Mouse (Mus musculus): ENCODE data around the gene Napsa. TPM values are rescaled to one million over a fixed set of nuclear protein-coding genes. Genes with fewer than 3 reads are reported as not detected.

The Napsa gene
- polyA plus RNA-seq, 1 experiment from 2014 or later = 832 TPM

DNA sequence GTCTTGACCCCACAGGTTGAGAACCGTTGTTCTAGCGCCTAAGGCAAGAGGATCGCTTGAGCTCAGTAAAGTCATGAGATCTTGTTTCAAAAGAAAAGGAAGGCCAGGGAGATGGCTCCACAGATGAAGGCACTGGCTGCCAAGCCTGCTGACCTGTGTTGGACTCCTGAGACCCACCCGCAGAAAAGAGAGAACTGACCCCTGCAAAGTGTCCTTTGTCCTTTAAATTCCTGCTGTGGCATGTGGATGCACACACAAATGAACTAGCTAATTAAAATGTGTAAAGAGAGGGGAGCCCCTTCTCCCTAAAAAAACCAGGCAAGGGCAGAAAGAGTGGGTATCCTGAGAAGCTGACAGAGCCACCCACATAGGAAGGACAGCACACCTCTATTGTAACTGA lies 369 bp upstream of the Napsa start:
- no peak for DNase-seq (ENCODE audit: low spot score)
- Histone ChIP-seq H3K4me1 (ENCODE audit: insufficient read depth, low read depth, low read length) (no peaks in the 10 kb centered on the region), H3K4me2 (replicated peaks; ENCODE audit: low read depth, low read length) (no peak overlapping the region), H3K4me3 (ENCODE audit: low read depth, low read length) (no peak overlapping the region), H3K27ac (ENCODE audit: low read length) (peak overlapping the region; percentile 72), H3K36me3 (ENCODE audit: insufficient read depth, low read length) (no peaks in the 10 kb centered on the region), H3K9ac (replicated peaks; ENCODE audit: low read depth) (no peak overlapping the region), H3K27me3 (replicated peaks; ENCODE audit: insufficient read depth, low read length) (no peaks in the 10 kb centered on the region), H3K9me3 (ENCODE audit: low read length) (no peaks in the 10 kb centered on the region)
- WGBS = 51% methylated on average over 4 of the region's 4 CpGs
- no peak for TF ChIP-seq CTCF (IDR thresholded peaks at IDR 0.05)
- no peak for TF ChIP-seq EP300 (IDR thresholded peaks at IDR 0.05)
- ATAC-seq = no peak

DNA sequence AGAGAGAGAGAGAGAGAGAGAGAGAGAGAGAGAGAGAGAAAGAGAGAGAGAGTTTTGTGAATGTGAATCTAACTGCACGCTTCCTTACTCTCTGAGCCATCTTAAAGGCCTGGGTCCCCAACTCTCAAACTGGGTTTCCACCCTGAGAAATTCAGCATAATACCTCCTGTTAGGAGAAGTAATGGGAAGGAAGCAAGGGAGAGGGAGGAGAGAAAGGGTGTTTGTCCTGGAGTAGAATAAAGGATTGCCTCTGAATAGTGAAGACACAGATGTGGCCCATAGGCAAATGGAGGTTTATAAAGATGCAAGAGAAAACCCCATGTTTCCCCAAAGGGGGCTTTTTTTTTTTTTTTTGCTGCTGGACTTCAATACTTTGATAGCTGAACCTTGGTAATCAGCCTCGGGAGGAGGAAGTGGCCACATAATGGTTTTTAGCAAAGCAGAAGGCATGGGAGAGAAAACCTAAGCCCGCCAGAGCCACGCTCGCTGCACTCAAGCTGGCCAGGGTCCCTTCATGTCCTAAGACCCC lies 840 bp downstream of the Napsa start:
- Histone ChIP-seq H3K4me2 (replicated peaks; ENCODE audit: low read depth, low read length) (peak overlapping the region; percentile 41), H3K27ac (ENCODE audit: low read length) (peak overlapping the region; percentile 72; the same call in 1 of the 2 replicates), H3K36me3 (ENCODE audit: insufficient read depth, low read length) (no peaks in the 10 kb centered on the region), H3K4me3 (ENCODE audit: low read depth, low read length) (peak overlapping the region; percentile 24), H3K9ac (replicated peaks; ENCODE audit: low read depth) (peak overlapping the region; percentile 29; the same call in 1 of the 2 replicates), H3K27me3 (replicated peaks; ENCODE audit: insufficient read depth, low read length) (no peaks in the 10 kb centered on the region), H3K4me1 (ENCODE audit: insufficient read depth, low read depth, low read length) (no peaks in the 10 kb centered on the region), H3K9me3 (ENCODE audit: low read length) (no peaks in the 10 kb centered on the region)
- no peak for TF ChIP-seq CTCF (IDR thresholded peaks at IDR 0.05)
- DNase-seq (ENCODE audit: low spot score) = no peak
- 64% methylated on average over 5 of the region's 5 CpGs for WGBS
- no peak for ATAC-seq

DNA sequence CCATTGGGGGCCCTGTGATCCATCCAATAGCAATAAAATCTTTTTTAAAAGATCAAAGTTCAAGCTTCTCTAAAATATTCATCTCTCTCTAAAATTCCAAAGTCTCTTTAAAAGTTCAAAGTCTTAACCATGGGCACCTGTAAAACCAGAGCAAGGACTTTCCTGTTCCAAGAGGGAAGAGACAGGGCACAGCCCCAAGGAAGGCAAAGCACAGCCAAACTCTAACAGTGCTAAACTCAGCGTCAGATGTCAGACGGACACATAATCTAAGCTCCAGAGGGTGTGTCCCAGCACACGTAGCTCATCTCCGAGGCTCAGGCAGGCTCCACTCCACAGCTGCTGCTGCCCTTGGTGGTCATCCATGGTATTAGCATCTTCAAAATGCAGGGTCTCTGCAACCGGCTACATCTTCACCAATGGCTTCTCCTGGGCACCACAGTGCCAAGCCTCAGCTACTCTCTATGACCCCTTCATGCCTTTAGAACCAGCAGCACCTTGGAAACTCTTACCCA lies 4.2 kb downstream of the Napsa start:
- no peak overlapping the region for H3K9ac ChIP-seq (replicated peaks; ENCODE audit: low read depth)
- no peak for ATAC-seq
- H3K36me3 ChIP-seq (ENCODE audit: insufficient read depth, low read length) = no peaks in the 10 kb centered on the region
- no peaks in the 10 kb centered on the region for H3K4me1 ChIP-seq (ENCODE audit: insufficient read depth, low read depth, low read length)
- WGBS = 32% methylated on average over 5 of the region's 5 CpGs
- H3K4me2 ChIP-seq (replicated peaks; ENCODE audit: low read depth, low read length) = no peak overlapping the region
- no peak for TF ChIP-seq EP300 (IDR thresholded peaks at IDR 0.05)
- TF ChIP-seq CTCF (IDR thresholded peaks at IDR 0.05) = peak; percentile 28
- H3K27ac ChIP-seq (ENCODE audit: low read length) = no peak overlapping the region
- no peaks in the 10 kb centered on the region for H3K27me3 ChIP-seq (replicated peaks; ENCODE audit: insufficient read depth, low read length)
- no peak for DNase-seq (ENCODE audit: low spot score)
- H3K4me3 ChIP-seq (ENCODE audit: low read depth, low read length) = no peak overlapping the region
- H3K9me3 ChIP-seq (ENCODE audit: low read length) = no peaks in the 10 kb centered on the region

DNA sequence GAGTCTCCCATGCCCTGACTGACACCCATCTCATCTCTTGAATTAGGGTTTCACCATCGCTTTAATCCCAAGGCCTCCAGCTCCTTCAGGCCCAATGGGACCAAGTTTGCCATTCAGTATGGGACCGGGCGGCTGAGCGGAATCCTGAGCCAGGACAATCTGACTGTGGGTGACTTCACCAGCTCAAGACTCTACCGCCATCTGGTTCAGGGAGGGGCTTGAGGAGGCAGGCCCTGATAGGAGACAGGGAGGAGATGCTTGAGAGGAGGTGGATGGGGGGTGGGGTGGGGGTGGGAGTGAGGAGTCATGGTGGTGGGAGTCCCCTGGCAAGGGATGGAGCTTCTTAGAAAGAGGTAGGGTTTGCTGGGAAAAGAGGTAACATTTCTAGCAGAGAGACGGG lies 9.5 kb downstream of the Napsa start:
- 76% methylated on average over 6 of the region's 6 CpGs for WGBS
- DNase-seq (ENCODE audit: low spot score) (no peak), ATAC-seq (no peak)
- Histone ChIP-seq H3K27ac (ENCODE audit: low read length) (no peak overlapping the region), H3K27me3 (replicated peaks; ENCODE audit: insufficient read depth, low read length) (no peaks in the 10 kb centered on the region), H3K4me3 (ENCODE audit: low read depth, low read length) (no peak overlapping the region), H3K36me3 (ENCODE audit: insufficient read depth, low read length) (no peaks in the 10 kb centered on the region), H3K4me2 (replicated peaks; ENCODE audit: low read depth, low read length) (no peak overlapping the region), H3K9ac (replicated peaks; ENCODE audit: low read depth) (no peak overlapping the region), H3K4me1 (ENCODE audit: insufficient read depth, low read depth, low read length) (peaks cover 10% of the 10 kb centered on the region; the same call in 1 of the 2 replicates), H3K9me3 (ENCODE audit: low read length) (no peaks in the 10 kb centered on the region)
- no peak for TF ChIP-seq EP300 (IDR thresholded peaks at IDR 0.05)
- TF ChIP-seq CTCF (IDR thresholded peaks at IDR 0.05) = no peak

DNA sequence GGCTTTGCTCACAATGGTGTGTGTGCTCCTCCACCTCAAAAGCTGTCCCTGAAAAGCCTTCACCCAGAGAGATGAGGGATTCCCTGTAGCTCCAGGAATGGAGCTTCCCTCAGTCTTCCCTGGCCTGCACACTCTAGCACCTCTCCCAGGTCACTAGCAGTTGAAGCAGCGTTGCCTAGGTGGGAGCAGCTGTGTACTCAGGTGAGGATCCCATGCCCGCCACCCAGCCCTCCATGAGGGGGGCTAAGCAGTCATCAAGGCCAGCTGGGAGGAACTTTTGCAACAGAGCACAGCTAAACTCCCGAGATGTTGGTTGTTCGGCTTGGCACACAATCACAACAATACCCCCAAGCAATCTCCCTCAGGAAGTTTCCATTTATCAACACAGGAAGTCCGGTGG lies 10.5 kb downstream of the Napsa start:
- H3K27ac ChIP-seq (ENCODE audit: low read length) = peak overlapping the region; percentile 80
- TF ChIP-seq CTCF (IDR thresholded peaks at IDR 0.05) = no peak
- H3K27me3 ChIP-seq (replicated peaks; ENCODE audit: insufficient read depth, low read length) = no peaks in the 10 kb centered on the region
- ATAC-seq (peak; percentile 31), DNase-seq (ENCODE audit: low spot score) (no peak)
- H3K4me3 ChIP-seq (ENCODE audit: low read depth, low read length) = no peak overlapping the region
- no peaks in the 10 kb centered on the region for H3K36me3 ChIP-seq (ENCODE audit: insufficient read depth, low read length)
- peaks cover 11% of the 10 kb centered on the region; the same call in 1 of the 2 replicates for H3K4me1 ChIP-seq (ENCODE audit: insufficient read depth, low read depth, low read length)
- WGBS = 16% methylated on average over 5 of the region's 5 CpGs
- H3K9ac ChIP-seq (replicated peaks; ENCODE audit: low read depth) = no peak overlapping the region
- H3K4me2 ChIP-seq (replicated peaks; ENCODE audit: low read depth, low read length) = no peak overlapping the region
- H3K9me3 ChIP-seq (ENCODE audit: low read length) = no peaks in the 10 kb centered on the region

DNA sequence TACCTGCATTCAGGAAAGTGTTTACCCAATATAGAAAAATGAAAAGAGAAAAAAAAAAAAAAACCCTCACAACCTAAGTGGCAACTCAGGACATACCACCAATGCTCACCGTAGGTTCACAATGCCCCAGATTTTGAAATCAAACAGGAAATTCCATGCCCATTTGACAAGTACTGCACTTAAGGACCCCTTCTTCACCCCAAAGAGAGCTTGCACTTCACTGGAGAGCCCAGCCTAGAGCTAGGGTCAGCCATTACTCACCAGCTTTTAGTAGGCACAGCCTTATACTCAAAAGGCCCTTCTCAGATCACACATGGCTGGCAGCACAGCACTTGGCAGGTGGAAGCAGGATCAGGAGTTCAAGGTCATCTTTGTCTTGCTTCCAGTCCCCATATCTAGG lies 11.0 kb downstream of the Napsa start:
- TF ChIP-seq EP300 (IDR thresholded peaks at IDR 0.05) = peak; percentile 98
- TF ChIP-seq CTCF (IDR thresholded peaks at IDR 0.05) = no peak
- no peak overlapping the region for H3K4me3 ChIP-seq (ENCODE audit: low read depth, low read length)
- DNase-seq (ENCODE audit: low spot score) (peak; percentile 90), ATAC-seq (peak; percentile 88)
- peak overlapping the region; percentile 51 for H3K27ac ChIP-seq (ENCODE audit: low read length)
- H3K4me1 ChIP-seq (ENCODE audit: insufficient read depth, low read depth, low read length) = peaks cover 11% of the 10 kb centered on the region; the same call in 1 of the 2 replicates
- 28% methylated on average over 1 of the region's 1 CpGs for WGBS
- no peak overlapping the region for H3K4me2 ChIP-seq (replicated peaks; ENCODE audit: low read depth, low read length)
- H3K27me3 ChIP-seq (replicated peaks; ENCODE audit: insufficient read depth, low read length) = no peaks in the 10 kb centered on the region; the same call in 1 of the 2 replicates
- H3K36me3 ChIP-seq (ENCODE audit: insufficient read depth, low read length) = no peaks in the 10 kb centered on the region
- H3K9ac ChIP-seq (replicated peaks; ENCODE audit: low read depth) = no peak overlapping the region
- H3K9me3 ChIP-seq (ENCODE audit: low read length) = no peaks in the 10 kb centered on the region

Data from lung, postnatal 0 days (tissue).